20 mouse cellular contexts compared by ENCODE assay signal in the genomic region with DNA sequence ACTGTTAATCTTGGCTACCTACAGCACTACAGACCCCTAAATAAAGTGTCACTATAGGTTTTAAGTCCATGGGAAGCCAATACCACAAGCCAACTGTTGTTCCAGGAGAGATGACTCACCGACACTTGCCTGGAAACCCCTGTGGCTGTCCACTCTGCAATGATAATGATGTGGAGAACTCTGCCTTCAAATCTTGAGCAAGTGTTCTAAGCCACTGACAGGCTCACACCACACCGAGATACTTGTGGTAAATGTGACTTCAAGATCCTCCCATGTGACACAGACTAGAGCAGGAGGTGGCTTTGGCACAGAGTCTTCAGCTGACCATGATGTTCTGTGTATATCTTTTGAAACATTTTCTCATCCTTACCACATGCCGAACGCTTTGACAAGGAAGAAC.
"Had no signal": no experiment of that assay in that cellular context is flagged by ENCODE, and none has a peak within 500 bp of the region (broad histone marks: within the 10 kb centered on the region; RNA-seq: fewer than 3 reads in every experiment).

No protein-coding gene starts in this region.

- H3K9me3 ChIP-seq: limb, embryonic 10.5 days; limb, embryonic 13.5 days; liver, embryonic 12.5 days; liver, embryonic 15.5 days; lung, embryonic 15.5 days; midbrain, embryonic 12.5 days; midbrain, embryonic 15.5 days; stomach, embryonic 15.5 days had no signal

- H3K36me3 ChIP-seq: limb, embryonic 10.5 days; limb, embryonic 13.5 days; liver, embryonic 12.5 days; liver, embryonic 15.5 days; lung, embryonic 15.5 days; midbrain, embryonic 12.5 days; midbrain, embryonic 15.5 days; stomach, embryonic 15.5 days had no signal

- H3K27ac ChIP-seq: layer of hippocampus, adult 2 months; limb, embryonic 10.5 days; limb, embryonic 13.5 days; liver, embryonic 12.5 days; liver, embryonic 15.5 days; lung, embryonic 15.5 days; midbrain, embryonic 12.5 days; midbrain, embryonic 15.5 days; stomach, embryonic 15.5 days had no signal

- DNase-seq: kidney, adult 18-20 months; kidney, adult 9 months; kidney, postnatal 14 days; layer of hippocampus, adult 9-11 months; liver; lung, adult 18-20 months; lung, postnatal 14 days; right cerebral cortex, adult 18-20 months; right cerebral cortex, postnatal 14 days; right cerebral cortex, postnatal 4 days; thymus, postnatal 36 days had no signal

- H3K9ac ChIP-seq: limb, embryonic 13.5 days; liver, embryonic 12.5 days; liver, embryonic 15.5 days; lung, embryonic 15.5 days; midbrain, embryonic 12.5 days; midbrain, embryonic 15.5 days; stomach, embryonic 15.5 days had no signal

- H3K4me3 ChIP-seq: layer of hippocampus, adult 2 months; limb, embryonic 10.5 days; limb, embryonic 13.5 days; liver, embryonic 12.5 days; liver, embryonic 15.5 days; lung, embryonic 15.5 days; midbrain, embryonic 12.5 days; midbrain, embryonic 15.5 days; stomach, embryonic 15.5 days had no signal

- H3K4me1 ChIP-seq: liver, embryonic 12.5 days; liver, embryonic 15.5 days; midbrain, embryonic 15.5 days had no signal

- ATAC-seq: liver, embryonic 12.5 days; midbrain, embryonic 15.5 days had no signal

- H3K4me2 ChIP-seq: limb, embryonic 13.5 days; liver, embryonic 12.5 days; liver, embryonic 15.5 days; lung, embryonic 15.5 days; midbrain, embryonic 12.5 days; midbrain, embryonic 15.5 days; stomach, embryonic 15.5 days had no signal

- H3K27me3 ChIP-seq: liver, embryonic 12.5 days; liver, embryonic 15.5 days; lung, embryonic 15.5 days; midbrain, embryonic 12.5 days; midbrain, embryonic 15.5 days; stomach, embryonic 15.5 days had no signal
